ENCODE assay signal across 8 mouse cellular contexts in genomic region chr11:4261188-4261494, GRCm38 (mm10). TPM values are rescaled to one million over a fixed set of nuclear protein-coding genes. Genes with fewer than 3 reads are reported as not detected.
A peak's percentile ranks its signal among the peaks of the same experiment; 100 is the strongest.
DNase-seq lines count a peak whose midpoint lies in the region; ATAC-seq and TF ChIP-seq lines count a peak whose summit lies in the region.

No protein-coding gene starts in this region.

- ATAC-seq in liver, embryonic 15.5 days (ENCODE audit: insufficient read depth), result 0 out of 2 replicates have a peak, but pooled peaks have one; percentile 6

- no peak overlapping the region for H3K4me3 ChIP-seq in testis, adult 2 months (ENCODE audit: control insufficient read depth, low read depth, low read length)
- no peak overlapping the region for H3K4me3 ChIP-seq in embryonic fibroblast, embryonic 13.5 days (ENCODE audit: insufficient read depth, low read length)
- H3K4me3 ChIP-seq in kidney, adult 2 months (ENCODE audit: insufficient read depth, low read depth, low read length), result no peak overlapping the region
- no peak overlapping the region for H3K4me3 ChIP-seq in liver, embryonic 15.5 days (replicated peaks)

- H3K9me3 ChIP-seq in liver, embryonic 15.5 days (replicated peaks), result no peaks in the 10 kb centered on the region

- H3K4me1 ChIP-seq in testis, adult 2 months (ENCODE audit: control insufficient read depth, insufficient read depth, low read length), result peaks cover 2% of the 10 kb centered on the region; the same call in 1 of the 2 replicates
- H3K4me1 ChIP-seq in embryonic fibroblast, embryonic 13.5 days (ENCODE audit: control insufficient read depth, insufficient read depth, low read length), result peaks cover 15% of the 10 kb centered on the region
- peaks cover 19% of the 10 kb centered on the region for H3K4me1 ChIP-seq in kidney, adult 2 months (ENCODE audit: control insufficient read depth, insufficient read depth, low read length)
- peaks cover 39% of the 10 kb centered on the region for H3K4me1 ChIP-seq in liver, embryonic 15.5 days (replicated peaks)

- 36% methylated on average over 7 of the region's 7 CpGs for WGBS in kidney, adult 2 months
- WGBS in liver, embryonic 15.5 days (ENCODE audit: insufficient replicate concordance), result 26% methylated on average over 7 of the region's 7 CpGs

- no peak for DNase-seq in testis, postnatal 14 days (ENCODE audit: low spot score)
- peak; percentile 62 for DNase-seq in adrenal gland, postnatal 25 days
- DNase-seq in kidney, adult 2 months, result peak; percentile 60
- peak; percentile 54 for DNase-seq in ovary, postnatal 14 days (ENCODE audit: low spot score)
- DNase-seq in urinary bladder, postnatal 10 days (ENCODE audit: low spot score), result no peak

- TF ChIP-seq CTCF in testis, adult 2 months (IDR thresholded peaks at IDR 0.05; ENCODE audit: control insufficient read depth, insufficient read depth, insufficient replicate concordance, low read depth, low read length), result peak; percentile 41; the same call in 1 of the 2 replicates
- TF ChIP-seq CTCF in embryonic fibroblast, embryonic 13.5 days (IDR thresholded peaks at IDR 0.05; ENCODE audit: borderline replicate concordance, insufficient read depth, low read length), result 0 out of 2 replicates have a peak, but pooled peaks have one; percentile 13
- TF ChIP-seq CTCF in kidney, adult 2 months (conservative IDR thresholded peaks at IDR 0.05; ENCODE audit: insufficient read depth, insufficient read length, low read depth, low read length), result peak; percentile 42

- peak overlapping the region; percentile 44; the same call in 1 of the 2 replicates for H3K4me2 ChIP-seq in liver, embryonic 15.5 days

- H3K27me3 ChIP-seq in testis, adult 2 months (ENCODE audit: control insufficient read depth, insufficient read depth, low read length), result no peaks in the 10 kb centered on the region
- H3K27me3 ChIP-seq in kidney, adult 2 months (replicated peaks; ENCODE audit: control insufficient read depth, insufficient read depth, low read length), result no peaks in the 10 kb centered on the region
- peaks cover 33% of the 10 kb centered on the region for H3K27me3 ChIP-seq in liver, embryonic 15.5 days

- no peaks in the 10 kb centered on the region for H3K36me3 ChIP-seq in testis, adult 2 months (ENCODE audit: control insufficient read depth, insufficient read depth, low read length)
- no peaks in the 10 kb centered on the region for H3K36me3 ChIP-seq in kidney, adult 2 months (ENCODE audit: control insufficient read depth, insufficient read depth, low read length)
- no peaks in the 10 kb centered on the region for H3K36me3 ChIP-seq in liver, embryonic 15.5 days (replicated peaks)

- H3K9ac ChIP-seq in liver, embryonic 15.5 days, result no peak overlapping the region

- no peak for TF ChIP-seq POLR2A in testis, adult 2 months (IDR thresholded peaks at IDR 0.05; ENCODE audit: control insufficient read depth, low read depth, low read length)
- TF ChIP-seq POLR2A in embryonic fibroblast, embryonic 13.5 days (IDR thresholded peaks at IDR 0.05; ENCODE audit: low read depth, low read length), result no peak
- no peak for TF ChIP-seq POLR2A in kidney, adult 2 months (IDR thresholded peaks at IDR 0.05; ENCODE audit: low read depth, low read length)

- H3K27ac ChIP-seq in testis, adult 2 months (ENCODE audit: control insufficient read depth, insufficient read depth, low read depth, low read length), result no peak overlapping the region
- peak overlapping the region; percentile 9; the same call in 1 of the 2 replicates for H3K27ac ChIP-seq in embryonic fibroblast, embryonic 13.5 days (ENCODE audit: insufficient read depth, low read length)
- 0 out of 2 replicates have a peak overlapping the region, but pooled peaks have one; percentile 0 for H3K27ac ChIP-seq in kidney, adult 2 months (ENCODE audit: insufficient read depth, low read depth, low read length)
- no peak overlapping the region for H3K27ac ChIP-seq in liver, embryonic 15.5 days (replicated peaks)

RNA-seq across cellular contexts. Expression of gene Lif, which starts 3.8 kb away (rescaled TPM):
- 0.21 and 0.28 TPM in 2 replicates for polyA plus RNA-seq in testis, adult 2 months (2012; rRNA removed)
- 0.09 TPM in 1 of 2 replicates, not detected in the other for total RNA-seq in adrenal gland, postnatal 25 days (2021)
- 17.0 and 20.3 TPM in 2 replicates for polyA plus RNA-seq in embryonic fibroblast, embryonic 13.5 days (2011; ENCODE audit: insufficient read length, low read depth, missing spikeins)
- polyA plus RNA-seq in kidney, adult 2 months (2012; rRNA removed), result 0.56 and 0.67 TPM in 2 replicates
- polyA plus RNA-seq in liver, embryonic 15.5 days (2015; fragmentation: Nextera tagmentation; extraction: Ambion mirVana), result not detected in 2 replicates

RNA-seq across cellular contexts. Expression of gene Osm, which starts 24.9 kb away (rescaled TPM):
- not detected in 2 replicates for polyA plus RNA-seq in testis, adult 2 months (2012; rRNA removed)
- not detected in 2 replicates for total RNA-seq in adrenal gland, postnatal 25 days (2021)
- polyA plus RNA-seq in embryonic fibroblast, embryonic 13.5 days (2011; ENCODE audit: insufficient read length, low read depth, missing spikeins), result not detected in 2 replicates
- 0.07 and 0.20 TPM in 2 replicates for polyA plus RNA-seq in kidney, adult 2 months (2012; rRNA removed)
- 0.50 TPM in 2 replicates for polyA plus RNA-seq in liver, embryonic 15.5 days (2015; fragmentation: Nextera tagmentation; extraction: Ambion mirVana)

RNA-seq across cellular contexts. Expression of gene Castor1, which starts 43.1 kb away (rescaled TPM):
- polyA plus RNA-seq in testis, adult 2 months (2012; rRNA removed), result 7.6 and 7.7 TPM in 2 replicates
- total RNA-seq in adrenal gland, postnatal 25 days (2021), result 3.0 and 4.1 TPM in 2 replicates
- polyA plus RNA-seq in embryonic fibroblast, embryonic 13.5 days (2011; ENCODE audit: insufficient read length, low read depth, missing spikeins), result 13.9 and 19.1 TPM in 2 replicates
- polyA plus RNA-seq in kidney, adult 2 months (2012; rRNA removed), result 15.8 and 16.3 TPM in 2 replicates
- 1.5 TPM in 2 replicates for polyA plus RNA-seq in liver, embryonic 15.5 days (2015; fragmentation: Nextera tagmentation; extraction: Ambion mirVana)

Comparison
In these comparisons a context has a peak if more than half of its experiments do, and no peak if none do; other contexts are left out.
1. H3K27ac ChIP-seq: peak in embryonic fibroblast, embryonic 13.5 days (single experiment) and kidney, adult 2 months (single experiment); none in testis, adult 2 months (single experiment) and liver, embryonic 15.5 days (single experiment).
2. DNase-seq: peak in adrenal gland, postnatal 25 days (single experiment), kidney, adult 2 months (single experiment) and ovary, postnatal 14 days (single experiment); none in testis, postnatal 14 days (single experiment) and urinary bladder, postnatal 10 days (single experiment).
3. RNA of gene Lif, which starts 3.8 kb away (polyA plus RNA-seq): 17.0 to 20.3 TPM in embryonic fibroblast, embryonic 13.5 days; 0.56 to 0.67 TPM in kidney, adult 2 months, 0.21 to 0.28 TPM in testis, adult 2 months and not detected in liver, embryonic 15.5 days; every median in the first group is over 10 times any median in the second.
4. Peak in every context shown above with its lines, with median percentiles within 50 percentile points of each other: CTCF ChIP-seq.